Mouse (Mus musculus) bone marrow macrophage, adult 2 months (primary cell): ENCODE measurements around the gene Slc2a3. TPM values are rescaled to one million over a fixed set of nuclear protein-coding genes. Genes with fewer than 3 reads are reported as not detected.
"Not testable (repeated sequence)": the region's sequence is repeated elsewhere in the genome, so short reads cannot be mapped to it uniquely, and the experiment has no call there.

Experiments used
- H3K27ac ChIP-seq: 2 replicates; pipeline ENCODE4 v1.5.1; 2012; ENCODE audit warnings: low read depth, low read length; ENCODE audit not compliant: insufficient read depth
- H3K4me1 ChIP-seq: 2 replicates; pipeline ENCODE4 v1.6.1; 2012; ENCODE audit warnings: low read length; ENCODE audit not compliant: control insufficient read depth, insufficient read depth
- H3K4me3 ChIP-seq: 2 replicates; pipeline ENCODE4 v1.5.1; 2012; ENCODE audit warnings: mild to moderate bottlenecking, low read length, moderate library complexity; ENCODE audit not compliant: insufficient read depth
- CTCF ChIP-seq: IDR thresholded peaks from 2 replicates; pipeline ENCODE4 v1.5.1; 2012; ENCODE audit warnings: low read depth, mild to moderate bottlenecking, low read length, moderate library complexity
- POLR2A ChIP-seq: IDR thresholded peaks from 2 replicates; pipeline ENCODE4 v1.6.1; 2012; ENCODE audit warnings: mild to moderate bottlenecking, low read depth, low read length, borderline replicate concordance
- polyA plus RNA-seq: library from polyadenylated mRNA; stranded (reverse); fragments of >200 nt; gene quantifications from 2 replicates; pipeline ENCODE4 v1.2.4, GENCODE M21; 2012; ENCODE audit not compliant: missing spikeins, insufficient read depth, insufficient read length

Gene Slc2a3
- polyA plus RNA-seq, 1 experiment, result 6.4 TPM

DNA sequence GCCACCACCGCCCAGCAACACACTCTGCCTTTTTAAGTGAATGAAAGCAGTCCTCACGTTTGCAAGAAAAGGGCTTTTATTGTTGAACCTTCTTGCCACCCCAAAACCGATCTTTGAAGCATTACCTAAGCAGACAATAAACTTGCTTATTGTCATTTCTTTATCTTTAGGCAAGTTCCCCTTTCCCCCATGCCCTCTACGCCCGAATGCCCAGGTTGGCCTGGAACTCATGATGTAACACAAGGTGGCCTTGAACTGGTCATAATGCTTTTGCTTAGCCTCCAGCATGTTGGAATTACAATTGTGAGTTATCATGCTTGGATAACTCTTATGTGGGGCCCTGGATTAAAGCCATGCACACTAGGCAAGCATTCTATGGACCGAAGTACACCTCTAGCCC lies 50.9 kb downstream of the Slc2a3 start:
- no peak overlapping the region for H3K4me3 ChIP-seq
- H3K4me1 ChIP-seq, result no peaks in the 10 kb centered on the region
- TF ChIP-seq POLR2A (no peak), CTCF (no peak)
- H3K27ac ChIP-seq, result no peak overlapping the region

GRCm38 (mm10) chr6:122744505-122745249 lies 56.8 kb downstream of the Slc2a3 start:
- H3K4me3 ChIP-seq, result no peak overlapping the region
- peaks cover 14% of the 10 kb centered on the region for H3K4me1 ChIP-seq
- TF ChIP-seq CTCF (no peak), POLR2A (no peak)
- H3K27ac ChIP-seq, result no peak overlapping the region

DNA sequence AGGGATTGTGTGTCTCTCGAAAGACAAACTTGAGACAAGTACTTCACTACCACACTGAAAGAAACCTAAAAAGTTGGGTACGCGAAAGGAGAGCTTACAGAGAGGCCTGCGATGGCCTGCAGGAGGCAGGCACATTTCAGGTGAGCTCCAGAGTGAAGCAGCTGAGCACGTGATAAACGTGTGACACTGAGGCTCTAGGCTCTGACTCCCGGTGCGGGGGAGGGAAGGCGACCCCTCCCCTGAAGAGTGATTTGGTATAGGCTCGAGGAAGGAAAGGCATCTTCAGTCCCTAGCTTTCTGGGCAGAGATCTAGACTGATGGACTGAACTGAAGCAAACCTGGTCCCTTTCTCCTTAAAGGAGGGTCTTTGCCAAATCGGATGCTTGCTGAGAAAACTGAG lies 58.1 kb downstream of the Slc2a3 start:
- TF ChIP-seq POLR2A (no peak), CTCF (no peak)
- Histone ChIP-seq H3K4me1 (peaks cover 17% of the 10 kb centered on the region), H3K27ac (no peak overlapping the region), H3K4me3 (no peak overlapping the region)

DNA sequence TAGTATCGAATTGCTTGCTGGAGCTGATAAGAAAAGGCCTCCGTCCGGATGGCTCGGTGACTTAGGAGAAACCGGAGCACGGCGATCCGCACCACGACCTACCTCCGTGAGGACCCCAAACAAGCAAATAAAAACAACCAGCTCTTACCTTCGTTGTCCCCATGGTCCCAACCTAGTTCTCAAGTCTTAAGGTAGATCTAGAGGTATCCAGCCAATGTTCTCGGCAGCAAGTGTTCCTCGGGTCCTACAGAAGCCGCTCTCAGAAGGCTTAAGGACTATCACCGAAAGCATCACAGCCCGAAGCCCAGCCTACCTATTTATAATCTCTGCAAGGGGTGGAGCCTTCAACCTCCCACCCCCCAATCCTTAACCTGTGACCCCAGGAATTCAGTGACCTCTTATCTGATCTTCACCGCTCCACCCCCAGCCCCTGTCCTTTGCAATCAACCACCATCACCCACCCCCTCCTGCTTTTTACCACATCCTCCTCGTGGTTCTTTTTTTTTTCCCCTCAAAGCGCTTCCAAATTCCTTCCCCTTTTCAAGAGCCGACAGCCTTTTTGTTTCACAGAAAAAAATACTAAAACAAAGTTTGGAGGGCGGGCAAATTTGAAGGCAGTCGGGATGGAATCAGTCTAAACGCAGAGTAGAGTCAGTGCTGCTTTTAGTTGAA lies 59.1 kb downstream of the Slc2a3 start:
- peak overlapping the region; percentile 60 for H3K4me3 ChIP-seq
- H3K27ac ChIP-seq, result no peak overlapping the region
- no peak for TF ChIP-seq POLR2A
- no peak for TF ChIP-seq CTCF
- peaks cover 17% of the 10 kb centered on the region for H3K4me1 ChIP-seq

- Histone ChIP-seq H3K27ac (no peak overlapping the region), H3K4me1 (peaks cover 17% of the 10 kb centered on the region), H3K4me3 (peak overlapping the region; percentile 60)
- TF ChIP-seq CTCF (no peak), POLR2A (no peak)
Observed at GRCm38 (mm10) chr6:122741460-122742227, 59.8 kb downstream of the Slc2a3 start.

DNA sequence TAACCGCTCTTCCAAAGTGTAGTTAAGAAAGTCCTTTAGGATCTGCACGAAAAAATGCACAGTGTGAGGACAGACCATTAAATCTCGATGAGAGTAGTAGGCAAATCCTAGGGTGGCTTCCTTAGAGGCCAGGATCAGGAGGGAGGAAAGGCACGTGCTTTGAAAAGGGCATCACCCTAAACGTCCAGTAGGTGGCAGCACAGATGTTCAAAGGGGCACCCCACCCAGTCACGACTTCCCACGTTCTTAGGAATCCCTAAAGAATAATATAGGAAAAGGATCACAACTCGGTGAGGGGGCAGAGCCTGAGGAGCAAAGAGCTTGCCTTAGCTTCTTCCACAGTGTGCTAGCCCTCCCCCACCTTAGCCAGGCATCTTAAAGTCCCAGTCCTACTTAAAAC lies 61.5 kb downstream of the Slc2a3 start:
- no peak overlapping the region for H3K4me3 ChIP-seq
- no peak overlapping the region for H3K27ac ChIP-seq
- H3K4me1 ChIP-seq, result peaks cover 17% of the 10 kb centered on the region
- no peak for TF ChIP-seq POLR2A
- TF ChIP-seq CTCF, result peak; percentile 64

DNA sequence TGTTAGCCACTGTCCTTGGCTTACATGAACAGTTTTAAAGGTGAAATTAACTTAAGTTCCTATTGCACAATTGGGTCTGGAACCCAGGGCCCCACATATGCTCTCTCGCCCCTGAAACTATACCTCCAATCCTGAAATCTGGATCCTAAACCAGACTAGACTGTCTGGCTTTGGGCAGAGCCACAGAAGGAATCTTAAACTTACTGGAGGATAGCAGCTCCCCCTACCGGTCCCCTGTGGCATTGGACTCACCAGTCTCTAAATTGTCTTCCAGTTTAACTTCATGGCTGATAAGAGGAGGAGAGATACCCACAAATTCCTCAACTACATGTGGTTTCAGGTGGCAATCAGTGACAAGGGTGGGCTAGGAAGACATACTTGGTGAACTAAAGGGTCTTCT lies 81.5 kb downstream of the Slc2a3 start:
- H3K4me3 ChIP-seq, result no peak overlapping the region

GRCm38 (mm10) chr6:122718224-122718623 lies 83.2 kb downstream of the Slc2a3 start:
- not testable (repeated sequence) for H3K4me1 ChIP-seq, H3K27ac ChIP-seq, H3K4me3 ChIP-seq

More for the DNA sequence above, 81.5 kb downstream of the Slc2a3 start:
- Histone ChIP-seq H3K4me1 (peaks cover 7% of the 10 kb centered on the region), H3K27ac (no peak overlapping the region)
- TF ChIP-seq POLR2A (no peak), CTCF (peak; percentile 53; the same call in 1 of the 2 replicates)

- Histone ChIP-seq H3K4me3 (no peak overlapping the region), H3K27ac (no peak overlapping the region), H3K4me1 (no peaks in the 10 kb centered on the region)
- TF ChIP-seq CTCF (no peak), POLR2A (no peak)
Observed at GRCm38 (mm10) chr6:122715886-122716285, 85.6 kb downstream of the Slc2a3 start.

- H3K4me1 ChIP-seq, result no peaks in the 10 kb centered on the region
- no peak overlapping the region for H3K4me3 ChIP-seq
- TF ChIP-seq POLR2A, result no peak
- no peak for TF ChIP-seq CTCF
- H3K27ac ChIP-seq, result no peak overlapping the region
Observed at GRCm38 (mm10) chr6:122714707-122715365, 86.6 kb downstream of the Slc2a3 start.

DNA sequence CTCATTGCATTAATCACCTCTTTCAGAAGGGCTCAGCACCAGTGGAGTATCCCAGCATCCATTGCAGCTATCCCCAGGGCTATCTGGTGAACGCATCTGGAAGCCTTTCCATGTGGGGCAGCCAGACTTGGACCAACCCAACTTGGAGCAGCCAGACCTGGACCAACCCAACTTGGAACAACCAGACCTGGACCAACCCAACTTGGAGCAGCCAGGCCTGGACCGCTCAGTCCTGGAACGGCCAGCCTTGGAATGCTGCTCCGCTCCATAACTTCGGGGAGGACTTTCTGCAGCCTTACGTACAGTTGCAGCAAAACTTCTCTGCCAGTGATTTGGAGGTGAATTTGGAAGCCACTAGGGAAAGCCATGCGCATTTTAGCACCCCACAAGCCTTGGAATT lies 88.3 kb downstream of the Slc2a3 start:
- H3K4me1 ChIP-seq, H3K4me3 ChIP-seq, H3K27ac ChIP-seq: not testable (repeated sequence)
